Mouse (Mus musculus) limb, embryonic 13.5 days (tissue): ENCODE measurements around the gene Slc18a3. TPM values are rescaled to one million over a fixed set of nuclear protein-coding genes. Genes with fewer than 3 reads are reported as not detected.

Experiments used
- ATAC-seq: fragments of 200-750 bp; cut with Nextera tagmentation; 2 replicates; pipeline ENCODE4 v1.8.0; 2017; ENCODE audit warnings: low read depth, moderate number of reproducible peaks, moderate TSS enrichment; ENCODE audit not compliant: low FRiP score
- H3K27ac ChIP-seq: fragments of 300-500 bp; sonication (generic); 2 replicates; pipeline ENCODE4 v1.5.1; 2015; ENCODE audit warnings: inconsistent platforms, mild to moderate bottlenecking, moderate library complexity
- H3K27me3 ChIP-seq: fragments of 300-500 bp; sonication (generic); 2 replicates; pipeline ENCODE4 v1.6.1; 2015; ENCODE audit warnings: mild to moderate bottlenecking, inconsistent platforms
- H3K36me3 ChIP-seq: fragments of 300-500 bp; sonication (generic); 2 replicates; pipeline ENCODE4 v1.6.1; 2015; ENCODE audit warnings: inconsistent platforms, mild to moderate bottlenecking, moderate library complexity
- H3K4me1 ChIP-seq: fragments of 300-500 bp; sonication (generic); 2 replicates; pipeline ENCODE4 v1.6.1; 2015; ENCODE audit warnings: inconsistent platforms
- H3K4me2 ChIP-seq: fragments of 300-500 bp; sonication (generic); replicated peaks from 2 replicates; pipeline ENCODE4 v1.6.1; 2015; ENCODE audit warnings: inconsistent platforms, mild to moderate bottlenecking, moderate library complexity
- H3K4me3 ChIP-seq: fragments of 300-500 bp; sonication (generic); 2 replicates; pipeline ENCODE4 v1.5.1; 2015; ENCODE audit warnings: moderate library complexity, mild to moderate bottlenecking, inconsistent platforms
- H3K9ac ChIP-seq: fragments of 300-500 bp; sonication (generic); 2 replicates; pipeline ENCODE4 v1.6.1; 2015; ENCODE audit warnings: mild to moderate bottlenecking, inconsistent platforms
- H3K9me3 ChIP-seq: fragments of 300-500 bp; sonication (generic); 2 replicates; pipeline ENCODE4 v1.6.1; 2016; ENCODE audit warnings: inconsistent platforms
- WGBS: fragments of 180-500 bp; shearing (Covaris S2); methylation state at CpG from one replicate; pipeline ENCODE4 v1.1.7; 2015; 5-methylcytosine and 5-hydroxymethylcytosine counted together
- polyA plus RNA-seq: library from polyadenylated mRNA; unstranded; fragments of >200 nt; fragmentation: Nextera tagmentation; extraction: Ambion mirVana; gene quantifications from 2 replicates; pipeline ENCODE4 v1.2.1, GENCODE M21; 2015

Slc18a3 gene
- 0.09 TPM in 1 of 2 replicates, not detected in the other for polyA plus RNA-seq

- WGBS: under 1% methylated on average over 58 of the region's 70 CpGs
- no peaks in the 10 kb centered on the region for H3K9me3 ChIP-seq
- no peak for ATAC-seq
Measured at GRCm38 (mm10) chr14:32464601-32465505, at the start of gene Slc18a3. Slc18a3 (minus strand) TSS chr14:32464850.

GRCm38 (mm10) chr14:32513336-32514032 is 48.8 kb upstream of the Slc18a3 start, which contains the start of gene Ercc6:
Ercc6 (plus strand) TSS chr14:32513521.
- Histone ChIP-seq H3K4me1 (peaks cover 12% of the 10 kb centered on the region), H3K4me2 (peak within 1 kb of the TSS; percentile 82), H3K27ac (peak within 1 kb of the TSS; percentile 69; the same call in 1 of the 2 replicates), H3K4me3 (peak within 1 kb of the TSS; percentile 78), H3K36me3 (peaks cover 16% of the 10 kb centered on the region), H3K9ac (peak within 1 kb of the TSS; percentile 77), H3K27me3 (no peaks in the 10 kb centered on the region), H3K9me3 (no peaks in the 10 kb centered on the region)
- ATAC-seq: peak; percentile 95
- WGBS: under 1% methylated on average over 62 of the region's 62 CpGs

More at GRCm38 (mm10) chr14:32464601-32465505, at the start of gene Slc18a3:
- Histone ChIP-seq H3K27ac (no peak within 1 kb of the TSS), H3K4me3 (peak within 1 kb of the TSS; percentile 44), H3K4me2 (peak within 1 kb of the TSS; percentile 74), H3K9ac (no peak within 1 kb of the TSS), H3K4me1 (peaks cover 29% of the 10 kb centered on the region), H3K36me3 (no peaks in the 10 kb centered on the region), H3K27me3 (peaks cover 91% of the 10 kb centered on the region)

DNA sequence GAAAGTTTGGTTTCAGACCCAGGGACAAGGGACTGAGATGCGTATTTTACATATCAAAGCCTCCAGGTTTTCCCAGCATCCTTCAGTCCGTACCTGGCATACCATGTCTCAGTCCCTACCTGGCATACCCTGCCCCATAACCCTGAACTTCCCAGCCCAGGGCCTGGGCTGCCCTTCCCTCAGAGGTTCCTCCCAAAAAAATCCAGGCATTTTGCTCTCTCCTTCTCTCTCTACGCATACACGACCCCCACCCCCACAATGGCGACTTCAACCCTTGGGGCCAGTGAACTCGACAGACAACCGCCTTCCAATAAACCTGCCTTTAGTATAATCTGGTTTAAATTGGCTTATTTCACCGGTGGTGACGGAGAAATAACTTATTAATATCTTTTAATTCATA is 48.3 kb upstream of the Slc18a3 start:
- peaks cover 13% of the 10 kb centered on the region for H3K36me3 ChIP-seq
- H3K27ac ChIP-seq: no peak overlapping the region
- H3K4me2 ChIP-seq: peak overlapping the region; percentile 82
- no peak; the same call in 1 of the 2 replicates for ATAC-seq
- no peak overlapping the region for H3K9ac ChIP-seq
- no peaks in the 10 kb centered on the region for H3K27me3 ChIP-seq
- peaks cover 12% of the 10 kb centered on the region for H3K4me1 ChIP-seq
- no peaks in the 10 kb centered on the region for H3K9me3 ChIP-seq
- peak overlapping the region; percentile 78 for H3K4me3 ChIP-seq
- WGBS: 44% methylated on average over 9 of the region's 9 CpGs

DNA sequence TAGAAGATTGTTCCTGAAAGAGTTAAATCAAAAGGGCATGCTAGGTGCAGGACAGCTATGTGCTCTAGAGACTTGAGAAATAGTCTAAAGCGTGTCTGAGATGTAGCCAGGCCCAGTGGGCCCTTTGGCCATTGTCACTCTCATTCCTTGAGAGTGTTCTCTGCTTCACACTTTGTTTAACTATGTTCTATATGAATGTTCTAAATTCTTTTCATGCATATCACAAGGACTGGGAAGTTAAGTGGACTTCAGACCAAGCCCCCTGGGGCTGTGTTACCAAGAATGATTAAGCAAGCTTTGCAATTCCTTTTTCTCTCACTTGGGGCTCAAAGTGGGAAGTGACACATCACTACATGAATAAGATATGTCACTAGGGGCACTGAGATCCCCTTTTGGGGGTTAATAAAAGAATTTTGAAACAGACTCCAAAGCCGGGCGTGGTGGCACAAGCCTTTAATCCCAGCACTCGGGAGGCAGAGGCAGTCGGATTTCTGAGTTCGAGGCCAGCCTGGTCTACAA is 44.9 kb upstream of the Slc18a3 start:
- H3K27ac ChIP-seq: no peak overlapping the region
- no peaks in the 10 kb centered on the region for H3K36me3 ChIP-seq
- WGBS: 85% methylated on average over 6 of the region's 6 CpGs

GRCm38 (mm10) chr14:32508105-32508835 is 43.6 kb upstream of the Slc18a3 start:
- 64% methylated on average over 10 of the region's 10 CpGs for WGBS
- no peaks in the 10 kb centered on the region for H3K27me3 ChIP-seq
- no peaks in the 10 kb centered on the region for H3K9me3 ChIP-seq
- H3K27ac ChIP-seq: no peak overlapping the region
- H3K4me1 ChIP-seq: 0 out of 2 replicates have a peak, but pooled peaks cover 3% of the 10 kb centered on the region
- no peak overlapping the region for H3K9ac ChIP-seq
- no peaks in the 10 kb centered on the region for H3K36me3 ChIP-seq
- H3K4me3 ChIP-seq: no peak overlapping the region
- ATAC-seq: no peak
- H3K4me2 ChIP-seq: no peak overlapping the region

More for the DNA sequence above, 44.9 kb upstream of the Slc18a3 start:
- no peak overlapping the region for H3K9ac ChIP-seq
- no peak overlapping the region for H3K4me3 ChIP-seq
- no peaks in the 10 kb centered on the region for H3K9me3 ChIP-seq
- peaks cover 7% of the 10 kb centered on the region for H3K4me1 ChIP-seq
- H3K27me3 ChIP-seq: no peaks in the 10 kb centered on the region
- H3K4me2 ChIP-seq: no peak overlapping the region
- ATAC-seq: no peak

- H3K4me2 ChIP-seq: no peak overlapping the region
- no peak overlapping the region for H3K4me3 ChIP-seq
- H3K27ac ChIP-seq: no peak overlapping the region
- ATAC-seq: no peak
- WGBS: 85% methylated on average over 4 of the region's 4 CpGs
- no peak overlapping the region for H3K9ac ChIP-seq
- H3K9me3 ChIP-seq: no peaks in the 10 kb centered on the region
- no peaks in the 10 kb centered on the region for H3K27me3 ChIP-seq
- 0 out of 2 replicates have a peak, but pooled peaks cover 6% of the 10 kb centered on the region for H3K4me1 ChIP-seq
- no peaks in the 10 kb centered on the region for H3K36me3 ChIP-seq
Measured at GRCm38 (mm10) chr14:32507216-32507615, 42.6 kb upstream of the Slc18a3 start.

- Histone ChIP-seq H3K27me3 (no peaks in the 10 kb centered on the region), H3K4me3 (no peak overlapping the region)
- 84% methylated on average over 10 of the region's 10 CpGs for WGBS
Measured at GRCm38 (mm10) chr14:32506329-32506728, 41.7 kb upstream of the Slc18a3 start.

DNA sequence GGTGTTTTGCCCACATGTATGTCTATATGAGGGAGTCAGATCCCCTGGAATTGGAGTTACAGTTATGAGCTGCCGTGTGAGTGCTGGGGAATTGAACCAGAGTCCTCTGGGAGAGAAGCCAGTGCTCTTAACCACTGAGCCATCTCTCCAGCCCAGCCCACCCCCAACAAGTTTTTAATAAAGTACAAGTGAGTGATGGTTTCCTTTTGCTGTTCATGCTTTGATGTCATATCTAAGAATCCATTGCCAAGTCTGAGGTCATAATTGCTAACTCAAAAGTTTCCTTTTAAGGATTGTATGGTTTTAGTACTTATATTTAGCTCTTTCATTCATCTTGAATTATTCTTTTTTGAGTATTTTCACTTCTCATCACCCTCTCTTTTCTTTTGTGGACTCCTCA is 39.2 kb upstream of the Slc18a3 start:
- H3K4me2 ChIP-seq: no peak overlapping the region
- no peaks in the 10 kb centered on the region for H3K27me3 ChIP-seq
- H3K4me1 ChIP-seq: 0 out of 2 replicates have a peak, but pooled peaks cover 6% of the 10 kb centered on the region
- H3K27ac ChIP-seq: no peak overlapping the region
- H3K36me3 ChIP-seq: no peaks in the 10 kb centered on the region
- H3K9ac ChIP-seq: no peak overlapping the region
- no peak for ATAC-seq
- H3K9me3 ChIP-seq: no peaks in the 10 kb centered on the region
- 73% methylated on average over 1 of the region's 1 CpGs for WGBS
- no peak overlapping the region for H3K4me3 ChIP-seq

More at GRCm38 (mm10) chr14:32506329-32506728, 41.7 kb upstream of the Slc18a3 start:
- Histone ChIP-seq H3K4me1 (0 out of 2 replicates have a peak, but pooled peaks cover 6% of the 10 kb centered on the region), H3K9me3 (no peaks in the 10 kb centered on the region), H3K36me3 (no peaks in the 10 kb centered on the region), H3K4me2 (no peak overlapping the region), H3K27ac (no peak overlapping the region), H3K9ac (no peak overlapping the region)
- ATAC-seq: no peak

- no peak overlapping the region for H3K27ac ChIP-seq
- H3K4me2 ChIP-seq: no peak overlapping the region
- no peaks in the 10 kb centered on the region for H3K27me3 ChIP-seq
- H3K9ac ChIP-seq: no peak overlapping the region
- 0 out of 2 replicates have a peak, but pooled peaks cover 6% of the 10 kb centered on the region for H3K4me1 ChIP-seq
- WGBS: 54% methylated on average over 9 of the region's 9 CpGs
- no peak overlapping the region for H3K4me3 ChIP-seq
- ATAC-seq: no peak
- H3K9me3 ChIP-seq: no peaks in the 10 kb centered on the region
- no peaks in the 10 kb centered on the region for H3K36me3 ChIP-seq
Measured at GRCm38 (mm10) chr14:32502764-32503688, 38.4 kb upstream of the Slc18a3 start.

DNA sequence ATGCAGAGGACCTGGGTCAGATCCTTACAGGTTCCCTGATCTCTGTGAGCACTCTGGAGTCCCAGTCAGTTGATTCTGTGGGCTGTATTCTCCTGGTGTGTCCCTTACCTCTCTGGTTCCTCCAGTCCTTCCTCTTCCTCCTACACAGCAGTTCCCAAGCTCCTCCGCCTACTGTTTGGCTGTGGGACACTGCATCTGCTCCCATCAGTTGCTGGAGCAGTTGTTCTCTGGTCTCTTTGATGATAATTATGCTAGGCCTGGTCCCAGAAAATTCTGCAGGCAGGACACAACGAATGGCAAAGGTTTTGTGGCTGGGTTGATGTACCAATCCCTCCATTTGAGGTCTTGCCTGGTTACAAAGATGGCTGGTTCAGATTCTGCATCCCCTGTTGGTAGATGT is 36.7 kb upstream of the Slc18a3 start:
- WGBS: 60% methylated on average over 2 of the region's 2 CpGs
- no peak overlapping the region for H3K4me3 ChIP-seq
- H3K27ac ChIP-seq: no peak overlapping the region
- 0 out of 2 replicates have a peak, but pooled peaks cover 6% of the 10 kb centered on the region for H3K4me1 ChIP-seq
- H3K27me3 ChIP-seq: no peaks in the 10 kb centered on the region
- no peak for ATAC-seq
- no peak overlapping the region for H3K4me2 ChIP-seq
- H3K9ac ChIP-seq: no peak overlapping the region
- no peaks in the 10 kb centered on the region for H3K9me3 ChIP-seq
- no peaks in the 10 kb centered on the region for H3K36me3 ChIP-seq
